Mouse (Mus musculus) layer of hippocampus, adult 9-10 months (tissue): ENCODE measurements around the gene Them5.

Experiments
- DNase-seq: peaks from one replicate; pipeline ENCODE4 v3.0.0; 2022; ENCODE audit warnings: low spot score

Them5 gene

GRCm38 (mm10) chr3:94341959-94342422 lies at the start of gene Them5:
Them5 (plus strand) TSS chr3:94342099.
- DNase-seq, result no peak

GRCm38 (mm10) chr3:94305457-94305856 lies 36.4 kb upstream of the Them5 start:
- no peak for DNase-seq

- DNase-seq, result no peak
Observed at GRCm38 (mm10) chr3:94306975-94307374, 34.9 kb upstream of the Them5 start.

DNA sequence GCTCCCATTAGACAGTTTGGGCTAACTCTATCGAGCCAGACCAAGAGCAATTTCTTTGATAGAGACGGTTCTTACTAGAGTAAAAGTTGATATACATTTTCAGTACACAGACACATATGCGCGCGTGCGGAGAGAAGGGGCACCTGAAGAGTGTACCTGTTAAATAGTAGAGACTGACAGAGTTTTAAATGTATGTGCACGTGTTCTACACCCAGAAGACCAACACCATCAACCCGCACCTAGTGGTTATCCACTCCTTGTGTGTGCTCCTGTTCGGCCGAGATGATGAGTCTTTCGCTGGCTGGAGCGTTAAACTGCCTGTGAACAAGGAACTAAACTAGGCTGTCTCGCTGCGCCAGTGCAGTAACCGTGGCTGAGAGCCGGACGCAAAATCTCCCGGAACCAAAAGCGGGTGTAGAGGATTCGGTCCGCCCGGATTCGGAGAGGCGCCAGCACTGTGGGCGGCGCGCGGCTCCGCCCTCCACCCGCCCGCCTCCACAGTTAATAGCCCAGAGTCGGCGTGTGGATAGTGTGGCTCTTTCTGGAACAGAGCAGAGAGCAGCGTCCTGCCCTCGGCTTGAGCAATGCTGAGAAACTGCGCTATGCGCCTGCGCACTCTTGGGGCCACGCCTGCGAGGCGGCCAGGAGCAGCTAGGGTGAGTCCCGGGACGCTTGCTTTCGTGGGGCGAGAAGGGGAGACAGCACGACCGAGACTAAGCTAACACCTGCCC lies 32.1 kb upstream of the Them5 start, which contains the start of gene Them4:
Them4 (plus strand) TSS at position 457 of the 731 bp plus-strand sequence.
- DNase-seq, result peak; percentile 76

DNA sequence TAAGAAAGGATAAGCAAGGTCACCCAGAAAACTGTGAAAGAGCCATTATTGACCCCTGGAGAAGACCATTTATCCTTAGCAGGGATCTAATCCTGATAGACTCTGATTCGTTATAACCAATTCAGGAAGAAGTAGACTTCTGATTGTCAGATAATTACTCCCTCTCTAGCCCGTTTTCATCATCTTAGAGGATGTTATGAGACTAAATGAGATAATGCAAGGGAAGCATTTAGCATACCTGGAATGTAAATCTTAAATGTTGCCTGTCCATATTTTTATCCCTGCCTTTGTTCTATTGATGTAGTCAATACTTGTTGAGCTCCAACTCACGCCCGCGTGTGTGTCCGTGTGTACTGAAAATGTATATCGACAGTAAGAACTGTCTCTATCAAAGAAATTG lies 31.4 kb upstream of the Them5 start:
- no peak for DNase-seq

- DNase-seq, result no peak
Observed at GRCm38 (mm10) chr3:94310911-94311310, 31.0 kb upstream of the Them5 start.

DNA sequence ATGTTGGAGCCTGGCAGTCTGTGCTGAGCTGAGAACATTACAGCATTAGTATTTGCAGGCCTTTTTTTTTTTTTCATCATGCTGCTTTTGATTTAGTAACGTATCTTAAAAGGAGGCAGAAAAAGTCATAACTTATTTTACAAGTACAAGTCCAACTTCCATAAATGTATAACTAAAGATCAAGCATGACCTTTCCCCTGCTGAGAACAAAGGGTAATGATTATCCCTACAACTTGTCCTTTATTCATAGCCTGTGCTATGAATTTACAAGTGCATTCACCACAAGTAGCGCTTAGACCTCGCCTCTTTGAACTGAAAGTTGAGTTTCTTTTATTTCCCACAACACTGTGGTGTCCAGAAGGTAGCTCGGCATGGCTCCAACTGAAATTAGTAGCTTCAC lies 30.5 kb upstream of the Them5 start:
- DNase-seq, result no peak

- no peak for DNase-seq
Observed at GRCm38 (mm10) chr3:94328681-94329080, 13.2 kb upstream of the Them5 start.

DNA sequence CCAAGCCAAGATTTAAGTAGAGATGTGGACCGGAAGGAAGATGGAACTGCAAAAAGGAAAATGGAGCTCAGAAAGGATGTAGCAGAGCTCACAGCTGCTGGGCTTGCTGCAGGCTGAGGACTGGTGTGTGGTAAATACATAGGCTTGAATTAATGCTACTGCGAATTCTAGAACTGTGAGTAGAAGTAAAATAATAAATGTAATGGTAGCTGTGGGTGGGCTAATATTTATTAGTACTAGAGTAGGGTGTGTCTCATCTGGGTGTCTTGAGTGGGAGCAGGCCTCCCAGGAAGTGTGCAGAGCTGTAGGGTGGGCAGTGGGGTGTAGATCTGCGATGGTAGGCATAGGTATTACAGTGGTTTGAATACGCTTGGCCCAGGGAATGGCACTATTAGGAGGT lies 7.5 kb upstream of the Them5 start:
- no peak for DNase-seq

GRCm38 (mm10) chr3:94338522-94338921 lies 3.4 kb upstream of the Them5 start:
- no peak for DNase-seq

DNA sequence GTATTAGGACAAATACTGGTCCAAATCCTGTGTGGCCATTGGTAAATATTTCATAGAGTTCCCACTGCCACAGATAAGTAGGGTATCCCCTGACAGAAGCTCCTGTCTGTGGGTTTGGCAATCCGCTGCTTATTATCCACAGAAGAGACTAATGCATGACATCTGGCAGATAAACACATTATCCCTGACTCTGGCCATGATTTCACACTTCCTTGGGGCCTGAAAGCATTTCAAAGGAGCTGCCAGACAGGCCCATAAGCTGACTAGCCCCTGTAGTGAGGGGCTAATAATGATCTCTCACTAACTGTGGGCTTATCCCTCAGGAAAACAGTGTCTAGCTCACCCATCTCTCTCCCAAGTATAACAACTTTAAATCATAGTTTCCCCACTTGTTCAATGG lies 653 bp downstream of the Them5 start:
- no peak for DNase-seq

DNA sequence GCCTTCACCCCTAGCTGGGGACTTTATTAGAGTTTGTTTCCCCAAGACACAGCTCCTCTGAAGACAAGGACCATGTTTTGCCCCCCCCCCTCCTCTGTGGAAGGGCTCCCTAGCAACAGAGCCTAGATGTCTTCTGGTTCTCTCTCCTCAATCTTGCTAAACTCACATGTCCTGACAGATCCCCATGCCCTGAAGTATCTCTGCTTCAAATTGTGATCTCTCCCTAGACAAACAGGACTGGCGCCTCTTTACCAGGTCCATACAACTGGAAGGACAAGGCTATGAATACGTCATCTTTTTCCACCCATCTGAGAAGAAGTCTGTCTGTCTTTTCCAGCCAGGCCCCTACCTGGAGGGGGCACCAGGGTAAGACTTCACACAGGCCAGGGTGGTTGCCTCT lies 2.3 kb downstream of the Them5 start:
- DNase-seq, result no peak

DNA sequence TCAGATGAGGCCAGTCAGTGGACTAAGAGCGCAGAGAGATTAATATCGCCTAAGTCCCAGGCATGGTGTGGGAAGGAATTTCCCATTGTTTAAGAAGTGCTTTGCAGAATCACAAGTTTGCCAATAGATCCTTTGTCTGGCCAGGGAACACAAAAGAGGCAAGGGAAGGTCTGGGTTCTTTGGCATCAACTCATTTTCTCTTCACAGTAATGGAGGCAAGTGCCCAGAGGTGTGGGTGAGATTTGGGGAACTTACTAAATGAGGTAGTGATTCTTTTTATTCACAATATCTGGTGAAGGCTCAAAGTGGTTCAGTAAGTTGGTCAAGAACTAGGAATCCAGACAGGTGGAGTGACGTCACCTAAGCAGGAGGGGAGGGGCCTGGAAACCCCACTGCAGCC lies 3.0 kb downstream of the Them5 start:
- DNase-seq, result no peak

DNA sequence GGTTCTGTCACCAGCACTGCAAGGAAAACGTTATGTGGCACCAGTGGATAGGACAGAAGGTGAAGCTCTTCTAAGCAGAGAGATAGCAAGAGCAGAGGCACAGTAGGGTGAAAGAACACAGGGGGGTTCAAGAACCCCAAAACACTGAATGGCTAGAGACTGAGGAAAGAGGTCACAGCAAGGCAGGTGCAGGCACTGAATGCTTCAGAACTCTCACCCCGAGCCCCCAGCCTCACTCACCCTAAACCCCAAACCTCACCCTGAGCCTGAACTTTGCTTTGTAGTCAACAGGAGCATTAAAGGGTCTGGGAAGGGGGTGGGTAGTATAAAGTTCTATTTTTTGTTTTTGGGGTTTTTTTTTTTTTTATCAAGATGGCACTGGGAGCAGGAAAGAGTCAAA lies 6.2 kb downstream of the Them5 start:
- DNase-seq, result no peak

DNA sequence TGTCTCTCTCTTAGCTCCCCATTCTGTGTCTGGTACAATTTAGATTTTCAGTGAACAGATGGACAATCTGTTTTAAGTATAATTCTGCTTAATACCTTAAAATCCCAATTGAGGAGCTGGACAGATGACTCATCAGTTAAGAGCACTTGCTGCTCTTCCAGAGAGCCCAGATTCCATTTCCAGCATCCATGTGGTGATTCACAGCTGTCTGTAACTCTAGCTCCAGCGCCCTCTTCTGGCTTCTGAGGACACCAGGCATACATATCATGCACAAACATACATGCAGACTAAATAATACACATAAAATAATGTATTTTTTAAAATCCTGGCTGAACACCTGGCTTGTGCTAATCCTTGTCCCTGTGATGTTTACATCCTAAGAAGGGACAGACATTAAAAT lies 18.9 kb downstream of the Them5 start:
- DNase-seq, result peak; percentile 39

DNA sequence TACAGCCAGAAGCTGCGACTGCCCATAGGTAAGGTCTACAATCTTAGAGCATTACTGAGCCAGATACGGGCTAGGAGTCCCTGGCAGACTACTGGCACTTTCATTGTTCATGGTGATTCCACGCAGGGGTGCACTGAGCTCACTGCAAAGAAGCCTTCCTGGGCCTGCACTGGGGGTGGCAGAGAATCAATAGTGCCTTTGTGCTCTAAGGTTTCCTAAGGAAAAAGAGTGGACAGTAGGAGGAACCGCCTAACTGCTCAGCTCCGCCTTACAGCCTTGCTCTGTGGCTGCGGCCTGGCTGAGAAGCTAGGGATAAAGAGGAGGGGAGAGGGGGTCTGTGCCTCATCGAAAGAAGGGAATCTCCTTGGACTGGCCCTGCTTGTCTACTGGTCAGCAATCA lies 20.2 kb downstream of the Them5 start, which contains the start of gene C2cd4d:
C2cd4d (plus strand) TSS at position 301 of the 400 bp plus-strand sequence.
- no peak for DNase-seq

GRCm38 (mm10) chr3:94363291-94364153 lies 21.6 kb downstream of the Them5 start:
- no peak for DNase-seq

DNA sequence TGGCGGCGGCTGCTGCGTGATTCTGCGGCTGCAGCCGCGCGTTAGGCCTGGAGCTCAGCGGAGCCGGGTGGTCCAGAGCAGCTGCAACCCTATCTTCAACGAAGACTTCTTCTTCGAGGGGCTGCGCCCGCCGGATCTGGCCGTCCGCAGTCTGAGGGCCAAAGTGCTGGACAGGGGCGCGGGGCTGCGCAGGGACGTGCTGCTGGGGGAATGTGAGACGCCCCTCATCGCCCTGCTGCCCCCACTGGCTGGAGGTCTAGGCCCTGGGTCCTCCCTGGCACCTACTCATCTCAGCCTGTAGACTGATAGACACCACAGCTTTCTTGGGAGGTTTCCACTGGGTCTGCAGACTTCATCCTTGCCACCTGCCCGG lies 22.2 kb downstream of the Them5 start:
- DNase-seq, result no peak

- peak; percentile 67 for DNase-seq
Observed at GRCm38 (mm10) chr3:94366761-94367160, 24.9 kb downstream of the Them5 start.

GRCm38 (mm10) chr3:94367511-94367910 lies 25.6 kb downstream of the Them5 start:
- DNase-seq, result no peak

- no peak for DNase-seq
Observed at GRCm38 (mm10) chr3:94368631-94369030, 26.7 kb downstream of the Them5 start.

- DNase-seq, result no peak
Observed at GRCm38 (mm10) chr3:94369709-94370108, 27.8 kb downstream of the Them5 start.

- DNase-seq, result no peak
Observed at GRCm38 (mm10) chr3:94371637-94372036, 29.7 kb downstream of the Them5 start.
